Mouse (Mus musculus) cerebellum, adult 2 months (tissue): ENCODE results near the gene Ppp3ca. TPM values are rescaled to one million over a fixed set of nuclear protein-coding genes. Genes with fewer than 3 reads are reported as not detected.

ENCODE experiments used
- DNase-seq, 2 experiments: peaks; one replicate each; pipeline ENCODE4 v3.0.0; 2021
- H3K27ac ChIP-seq: fragments of 200-500 bp; 2 replicates; pipeline ENCODE4 v1.5.1; 2012; ENCODE audit warnings: low read length, control low read depth, inconsistent platforms; ENCODE audit not compliant: insufficient read depth
- H3K27me3 ChIP-seq: fragments of 200-500 bp; 2 replicates; pipeline ENCODE4 v1.6.1; 2012; ENCODE audit warnings: inconsistent platforms, mild to moderate bottlenecking, low read length, moderate library complexity; ENCODE audit not compliant: control insufficient read depth, insufficient read depth
- H3K4me1 ChIP-seq: fragments of 200-500 bp; 2 replicates; pipeline ENCODE4 v1.6.1; 2011; ENCODE audit warnings: low read length; ENCODE audit not compliant: control insufficient read depth, insufficient read depth
- H3K4me3 ChIP-seq: fragments of 200-500 bp; replicated peaks from 2 replicates; pipeline ENCODE3; 2011; ENCODE audit warnings: mild to moderate bottlenecking, low read depth, low read length, control low read depth; ENCODE audit not compliant: insufficient read depth
- CTCF ChIP-seq: fragments of 200-500 bp; IDR thresholded peaks from 2 replicates; pipeline ENCODE4 v1.5.1; 2011; ENCODE audit warnings: low read depth, mild to moderate bottlenecking, control low read depth, low read length, moderate library complexity, borderline replicate concordance; ENCODE audit not compliant: insufficient read depth
- POLR2A ChIP-seq: fragments of 200-500 bp; IDR thresholded peaks from 2 replicates; pipeline ENCODE4 v1.6.1; 2011; ENCODE audit warnings: low read length, control low read depth, borderline replicate concordance; ENCODE audit not compliant: insufficient read depth
- WGBS: fragments of 180-500 bp; shearing (Covaris S2); methylation state at CpG from one replicate; pipeline ENCODE4 v1.1.7; 2018; 5-methylcytosine and 5-hydroxymethylcytosine counted together
- polyA plus RNA-seq: library from polyadenylated mRNA; depleted of rRNA; stranded (reverse); fragments of >200 nt; gene quantifications from 2 replicates; pipeline ENCODE4 v1.2.3, GENCODE M21; 2012

Gene Ppp3ca
- polyA plus RNA-seq, 1 experiment, result 334 TPM

DNA sequence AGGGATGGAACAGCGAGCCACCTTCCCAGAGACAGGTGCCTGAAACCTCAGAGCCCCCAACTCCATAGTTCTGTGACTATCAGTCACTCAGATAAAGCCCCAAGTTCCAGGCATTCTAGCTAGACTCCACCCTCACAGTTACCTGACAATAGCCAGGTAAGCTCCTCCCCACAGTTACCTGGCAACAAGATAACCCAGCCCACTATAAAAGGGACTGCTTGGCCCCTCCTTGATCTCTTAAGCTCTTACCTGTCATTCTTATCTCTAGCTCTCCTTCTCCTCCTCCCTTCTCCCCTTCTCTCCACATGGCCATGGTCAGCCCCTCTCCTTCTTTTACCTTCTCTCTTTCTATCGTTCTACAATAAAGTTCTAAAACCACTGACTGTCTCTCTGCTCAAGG, 285.1 kb downstream of the Ppp3ca start:
- TF ChIP-seq POLR2A, result no peak
- TF ChIP-seq CTCF, result no peak
- DNase-seq, result no peak
- H3K4me3 ChIP-seq, result no peak overlapping the region
- no peak overlapping the region for H3K27ac ChIP-seq
- WGBS, result 98% methylated on average over 2 of the region's 2 CpGs
- no peaks in the 10 kb centered on the region for H3K4me1 ChIP-seq
- H3K27me3 ChIP-seq, result no peaks in the 10 kb centered on the region

DNA sequence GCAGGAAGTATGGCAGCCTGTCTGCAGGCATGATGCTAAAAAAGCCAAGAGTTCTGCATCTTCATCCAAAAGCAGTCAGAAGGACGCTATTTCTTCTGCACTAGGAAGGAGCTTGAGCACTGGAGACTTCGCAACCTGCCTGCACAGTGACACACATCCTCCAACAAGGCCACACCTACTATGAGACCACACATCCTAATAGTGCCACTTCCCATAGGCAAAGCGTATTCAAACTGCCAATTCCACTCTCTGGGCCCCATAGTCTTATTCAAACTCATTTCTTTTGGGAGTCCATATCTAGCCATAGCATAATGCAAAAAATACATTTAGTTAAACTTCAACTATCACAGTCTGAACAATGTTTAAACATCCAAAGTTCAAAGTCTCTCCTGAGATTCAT, 290.4 kb downstream of the Ppp3ca start:
- DNase-seq, result no peak
- WGBS, result 95% methylated on average over 3 of the region's 3 CpGs
- TF ChIP-seq CTCF (no peak), POLR2A (no peak)
- Histone ChIP-seq H3K27me3 (no peaks in the 10 kb centered on the region), H3K4me3 (no peak overlapping the region), H3K27ac (no peak overlapping the region), H3K4me1 (no peaks in the 10 kb centered on the region)

DNA sequence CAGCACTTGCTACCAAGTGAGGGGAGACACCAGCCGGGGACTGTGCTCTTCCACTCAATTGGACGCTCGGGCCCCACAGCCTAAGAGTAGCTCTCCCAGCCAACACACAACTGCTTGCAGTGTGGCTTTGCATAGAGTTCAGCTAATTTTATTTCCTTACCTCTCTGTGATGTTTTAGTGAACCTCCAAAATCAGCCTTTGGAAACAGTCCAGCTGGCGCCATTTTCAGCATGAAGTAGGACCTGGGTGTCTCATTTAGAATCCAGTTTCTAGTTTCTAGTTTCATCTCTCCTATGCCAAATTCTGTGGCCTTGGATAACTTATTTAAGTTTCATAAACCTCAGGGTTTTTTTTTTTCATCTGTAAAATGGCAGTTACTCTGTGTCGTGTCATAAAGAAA, 296.9 kb downstream of the Ppp3ca start:
- no peaks in the 10 kb centered on the region for H3K27me3 ChIP-seq
- DNase-seq, result peak in 1 of 2 experiments; percentile 29
- no peak overlapping the region for H3K27ac ChIP-seq
- H3K4me3 ChIP-seq, result no peak overlapping the region
- 95% methylated on average over 5 of the region's 5 CpGs for WGBS
- peaks cover 11% of the 10 kb centered on the region for H3K4me1 ChIP-seq
- TF ChIP-seq POLR2A, result no peak
- no peak for TF ChIP-seq CTCF

DNA sequence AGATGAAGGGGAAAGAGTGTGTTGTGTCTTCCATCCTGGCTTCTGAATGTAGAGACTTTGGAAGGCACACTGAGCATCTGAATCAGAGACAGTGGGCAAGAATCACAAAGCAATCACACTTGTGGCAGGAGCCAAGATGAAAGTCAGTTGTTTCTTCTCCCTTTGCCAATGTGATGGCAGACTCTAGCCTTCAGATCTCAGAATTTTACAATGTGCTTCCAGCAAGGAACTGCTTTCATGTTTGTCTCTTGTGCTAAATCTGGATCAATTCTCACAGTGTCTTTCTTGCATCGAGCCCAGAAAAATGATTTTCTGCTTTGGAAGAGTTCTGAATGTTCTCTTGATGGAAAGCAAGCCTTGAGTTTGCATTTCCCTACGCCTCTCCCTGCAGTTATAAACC, 297.6 kb downstream of the Ppp3ca start:
- no peak for DNase-seq
- 73% methylated on average over 2 of the region's 2 CpGs for WGBS
- H3K27me3 ChIP-seq, result no peaks in the 10 kb centered on the region
- TF ChIP-seq CTCF (no peak), POLR2A (no peak)
- H3K4me3 ChIP-seq, result no peak overlapping the region
- H3K27ac ChIP-seq, result no peak overlapping the region
- peaks cover 11% of the 10 kb centered on the region for H3K4me1 ChIP-seq

DNA sequence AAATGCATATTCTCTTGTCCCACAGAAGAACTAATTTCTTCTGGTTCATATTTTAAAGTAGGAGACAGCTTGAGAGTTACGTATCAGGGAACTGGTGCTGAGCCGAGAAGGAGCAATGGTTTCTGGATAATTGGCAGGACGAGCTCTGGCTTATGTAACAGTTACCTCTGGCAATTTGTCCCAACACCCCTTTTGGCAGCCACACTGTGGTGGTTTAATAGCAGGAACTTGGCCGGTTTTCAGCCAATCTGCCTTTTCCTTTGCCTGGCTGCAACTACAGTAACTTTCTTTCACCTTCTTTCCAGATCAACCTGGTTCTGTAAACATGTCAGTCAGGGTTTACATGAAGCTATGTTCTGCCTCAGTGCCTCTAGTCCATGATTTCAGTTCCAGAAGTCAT, 299.9 kb downstream of the Ppp3ca start:
- 9% methylated on average over 4 of the region's 4 CpGs for WGBS
- H3K4me3 ChIP-seq, result no peak overlapping the region
- H3K27me3 ChIP-seq, result no peaks in the 10 kb centered on the region
- peaks cover 11% of the 10 kb centered on the region for H3K4me1 ChIP-seq
- H3K27ac ChIP-seq, result peak overlapping the region; percentile 29; the same call in 1 of the 2 replicates
- DNase-seq, result peak; percentile 83 to 93
- TF ChIP-seq POLR2A, result no peak

DNA sequence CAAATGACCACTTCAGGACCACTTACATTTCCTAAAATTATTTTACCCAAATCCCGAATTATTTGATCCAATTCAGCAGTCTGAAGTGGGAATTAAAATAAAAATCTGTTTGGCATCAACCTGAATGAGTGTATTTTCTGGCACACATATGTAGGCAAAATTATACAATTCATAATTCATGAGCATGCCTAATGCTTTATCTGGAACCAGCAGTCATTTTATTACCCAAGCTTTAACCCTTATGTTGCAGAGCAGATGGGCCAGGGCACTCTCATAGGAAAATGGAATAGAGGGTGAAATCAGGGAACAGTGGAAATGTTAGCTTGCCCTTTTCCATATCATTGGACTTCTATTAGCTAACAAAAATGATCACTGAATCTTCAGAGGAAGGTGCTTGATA, 307.9 kb downstream of the Ppp3ca start:
- H3K4me1 ChIP-seq, result no peaks in the 10 kb centered on the region
- TF ChIP-seq CTCF, result no peak
- TF ChIP-seq POLR2A, result no peak
- H3K27ac ChIP-seq, result no peak overlapping the region
- WGBS, result 57% methylated on average over 1 of the region's 1 CpGs
- no peak for DNase-seq
- no peaks in the 10 kb centered on the region for H3K27me3 ChIP-seq
- H3K4me3 ChIP-seq, result no peak overlapping the region

DNA sequence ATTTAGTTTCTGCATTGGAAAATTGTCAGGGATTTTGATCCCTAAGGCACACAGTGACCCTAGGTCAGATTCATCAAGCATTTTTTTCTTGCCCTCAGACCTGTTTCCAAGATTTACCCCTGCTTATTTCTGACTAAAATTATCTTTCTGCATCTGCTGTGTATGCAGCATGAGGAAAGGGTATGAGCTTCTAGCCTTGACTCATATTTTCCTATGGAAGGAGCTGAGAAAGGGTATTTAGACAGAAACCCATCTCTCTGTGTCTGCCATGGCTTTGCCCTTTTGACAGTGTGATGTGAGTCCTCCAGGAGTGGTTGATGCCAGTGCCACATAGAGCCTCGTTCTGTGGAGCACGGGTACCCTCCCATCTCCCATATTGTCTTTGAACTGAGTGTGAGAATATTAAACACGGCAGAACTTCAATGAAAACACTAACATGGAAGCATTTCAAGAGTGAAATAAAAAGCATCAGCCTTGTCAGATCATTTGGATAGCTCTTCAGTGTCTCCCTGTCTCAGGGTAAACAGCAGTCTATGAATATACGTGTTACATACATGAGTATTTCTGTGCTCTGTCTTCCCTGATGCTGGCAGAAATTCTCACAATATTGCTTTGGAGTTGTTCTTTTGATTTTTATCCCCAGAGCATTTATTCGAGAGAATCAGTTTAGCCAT, 311.1 kb downstream of the Ppp3ca start:
- H3K27ac ChIP-seq, result no peak overlapping the region
- TF ChIP-seq POLR2A (no peak), CTCF (no peak)
- WGBS, result 85% methylated on average over 5 of the region's 5 CpGs

DNA sequence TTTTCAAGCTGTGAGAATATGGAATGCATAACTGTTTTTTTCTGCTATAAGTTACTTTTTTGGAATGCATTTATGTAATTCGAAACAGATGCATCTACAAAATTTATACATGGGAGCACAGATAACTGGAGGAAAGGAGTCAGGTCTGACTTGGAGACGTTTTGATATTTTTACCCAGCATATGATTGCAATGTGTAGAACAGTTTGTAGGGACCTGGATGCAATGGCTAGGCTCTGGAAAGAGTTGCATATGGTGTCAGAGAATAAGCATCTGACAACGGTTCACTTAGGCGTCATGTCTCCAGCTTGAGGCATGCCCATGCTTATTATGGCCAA, 311.6 kb downstream of the Ppp3ca start:
- TF ChIP-seq CTCF (no peak), POLR2A (no peak)
- 87% methylated on average over 4 of the region's 4 CpGs for WGBS
- Histone ChIP-seq H3K4me3 (no peak overlapping the region), H3K27me3 (no peaks in the 10 kb centered on the region), H3K4me1 (no peaks in the 10 kb centered on the region), H3K27ac (no peak overlapping the region)
- DNase-seq, result no peak

More for the DNA sequence above, 311.1 kb downstream of the Ppp3ca start:
- no peak for DNase-seq
- no peaks in the 10 kb centered on the region for H3K4me1 ChIP-seq
- no peaks in the 10 kb centered on the region for H3K27me3 ChIP-seq
- H3K4me3 ChIP-seq, result no peak overlapping the region
